Mouse (Mus musculus): Measurements from ENCODE around the gene Krtap28-13. TPM values are rescaled to one million over a fixed set of nuclear protein-coding genes. Genes with fewer than 3 reads are reported as not detected.

The Krtap28-13 gene
- polyA plus RNA-seq, 1 experiment from 2014 or later = not detected

DNA sequence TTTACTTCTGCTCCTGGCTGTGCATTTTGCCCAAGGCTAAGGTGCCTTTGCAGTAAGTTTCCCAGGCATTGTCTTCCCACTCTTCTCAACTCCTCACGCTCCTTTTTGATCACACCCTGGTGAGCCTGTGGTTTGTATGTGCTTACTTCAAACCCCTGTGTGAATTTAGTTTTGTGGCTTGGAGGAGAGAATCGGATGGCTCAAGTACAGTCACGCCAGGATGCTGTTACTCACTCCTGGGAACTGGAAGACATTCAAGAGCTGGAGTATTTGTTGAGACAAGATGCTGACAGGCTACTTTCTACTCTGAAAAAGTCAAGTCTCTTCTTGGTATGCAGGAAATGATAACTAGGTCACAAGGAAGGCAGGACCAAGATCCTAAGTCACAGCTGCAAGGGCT, 30.5 kb downstream of the Krtap28-13 start:
- peak; percentile 83 for ATAC-seq
- DNase-seq (ENCODE audit: low read depth, low spot score) = peak; percentile 81
- no peak for TF ChIP-seq CTCF (IDR thresholded peaks at IDR 0.05)
- H3K27me3 ChIP-seq = no peaks in the 10 kb centered on the region
- ChIA-PET CTCF (interaction anchor here (1.3 kb wide), 2 partner anchors 15 to 27 kb away, joined by 3 to 5 read pairs; no protein-coding TSS in a partner anchor), POLR2A (no interaction called here)
- in situ Hi-C loops (cut with MboI; ENCODE audit: low pct_unique_long_range_greater_than_20kb) = no loop called here

- POLR2A ChIA-PET = no interaction called here
- in situ Hi-C loops (cut with MboI; ENCODE audit: low pct_unique_long_range_greater_than_20kb) = no loop called here
- ATAC-seq (no peak), DNase-seq (ENCODE audit: low read depth, low spot score) (no peak)
- no peaks in the 10 kb centered on the region for H3K27me3 ChIP-seq
- CTCF ChIA-PET = interaction anchor here (1.0 to 2.4 kb wide), 7 partner anchors 10 to 53 kb away, joined by 3 to 8 read pairs (median 4); no protein-coding TSS in a partner anchor
- no peak for TF ChIP-seq CTCF (IDR thresholded peaks at IDR 0.05)
Observed at GRCm38 (mm10) chr1:83096935-83097334, 36.2 kb downstream of the Krtap28-13 start.

- ATAC-seq (no peak), DNase-seq (ENCODE audit: low read depth, low spot score) (no peak)
- in situ Hi-C loops (cut with MboI; ENCODE audit: low pct_unique_long_range_greater_than_20kb) = no loop called here
- CTCF ChIA-PET = interaction anchor here (0.7 to 2.4 kb wide), 10 partner anchors 10 to 34 kb away, joined by 3 to 9 read pairs (median 4); no protein-coding TSS in a partner anchor
- no peak for TF ChIP-seq CTCF (IDR thresholded peaks at IDR 0.05)
- POLR2A ChIA-PET = interaction anchor here (0.8 to 1.2 kb wide), 3 partner anchors 10 to 17 kb away, joined by 3 to 6 read pairs (median 3); no protein-coding TSS in a partner anchor
- no peaks in the 10 kb centered on the region for H3K27me3 ChIP-seq
Observed at GRCm38 (mm10) chr1:83099160-83099559, 38.4 kb downstream of the Krtap28-13 start.

DNA sequence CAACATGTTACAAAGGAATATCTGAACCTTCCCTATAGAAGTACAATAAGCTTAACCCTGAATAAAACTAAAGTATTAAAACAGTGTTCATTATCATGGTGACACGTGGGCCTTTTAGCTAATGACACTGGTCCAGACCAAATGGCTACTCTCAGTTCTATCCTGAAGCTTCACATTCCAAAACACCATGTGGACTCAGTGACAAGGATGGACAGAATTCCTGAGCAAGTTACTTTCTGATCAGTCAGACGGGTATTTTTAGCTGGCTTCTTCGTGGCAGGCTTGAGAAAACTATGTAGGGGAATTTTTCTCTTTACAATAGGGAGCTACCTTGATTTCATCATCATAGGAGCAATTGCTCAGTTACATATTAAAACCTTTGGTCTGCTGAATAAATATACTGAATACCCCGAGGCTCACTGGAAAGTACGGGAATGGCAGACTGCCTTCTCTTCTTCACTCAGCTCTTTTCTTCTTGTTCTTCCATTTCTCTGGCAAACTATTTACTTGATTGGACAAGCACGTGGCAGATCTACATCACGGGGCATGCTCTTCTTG, 38.9 kb downstream of the Krtap28-13 start:
- DNase-seq (ENCODE audit: low read depth, low spot score) (peak; percentile 83), ATAC-seq (peak; percentile 97)
- no peak for TF ChIP-seq CTCF (IDR thresholded peaks at IDR 0.05)
- POLR2A ChIA-PET = interaction anchor here (0.8 to 1.2 kb wide), 3 partner anchors 11 to 17 kb away, joined by 3 to 6 read pairs (median 3); no protein-coding TSS in a partner anchor
- CTCF ChIA-PET = interaction anchor here (0.7 to 2.3 kb wide), 10 partner anchors 11 to 36 kb away, joined by 3 to 9 read pairs (median 4); no protein-coding TSS in a partner anchor
- H3K27me3 ChIP-seq = no peaks in the 10 kb centered on the region
- in situ Hi-C loops (cut with MboI; ENCODE audit: low pct_unique_long_range_greater_than_20kb) = no loop called here

DNA sequence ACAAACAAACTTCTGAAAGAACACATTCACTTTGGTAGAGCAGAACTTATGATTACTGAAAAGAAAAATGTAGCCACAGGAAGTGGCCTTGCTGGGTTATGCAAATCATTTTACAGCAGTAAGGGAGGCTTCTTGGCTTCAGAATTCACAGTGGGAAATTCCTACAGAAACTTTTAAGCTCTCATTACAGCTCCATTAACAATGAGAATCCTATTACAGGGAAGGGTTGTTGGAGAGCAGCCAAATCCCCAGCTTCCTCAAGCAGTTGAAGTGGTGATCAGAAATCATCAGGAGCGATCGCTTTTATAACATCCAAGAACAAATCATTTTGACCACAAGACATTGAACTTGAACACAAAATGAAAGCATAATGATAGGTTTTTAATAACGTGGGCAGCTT, 41.2 kb downstream of the Krtap28-13 start:
- no peaks in the 10 kb centered on the region for H3K27me3 ChIP-seq
- ChIA-PET CTCF (interaction anchor here (0.9 to 1.2 kb wide), 4 partner anchors 9 to 37 kb away, joined by 3 to 5 read pairs (median 4); no protein-coding TSS in a partner anchor), POLR2A (no interaction called here)
- no peak for TF ChIP-seq CTCF (IDR thresholded peaks at IDR 0.05)
- ATAC-seq (no peak), DNase-seq (ENCODE audit: low read depth, low spot score) (no peak)
- in situ Hi-C loops (cut with MboI; ENCODE audit: low pct_unique_long_range_greater_than_20kb) = no loop called here

DNA sequence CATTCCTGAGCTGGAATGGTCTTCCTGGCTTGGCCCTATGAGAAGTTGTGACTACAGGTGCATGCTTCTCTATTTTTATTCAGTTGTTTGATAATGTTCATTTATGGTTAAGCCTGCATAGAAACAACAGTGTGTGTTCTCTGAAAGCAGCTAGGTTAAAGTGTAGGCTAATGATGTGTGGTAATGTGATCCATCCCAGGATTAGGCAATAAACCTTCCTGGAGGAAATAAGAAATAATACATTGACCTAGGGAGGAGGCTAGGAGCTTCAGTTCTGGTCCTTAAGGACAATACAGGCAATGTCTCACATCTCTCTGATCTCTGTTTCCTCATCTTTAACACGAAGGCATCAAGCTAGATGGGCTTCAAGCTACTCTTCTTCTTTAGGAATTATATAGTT, 44.7 kb downstream of the Krtap28-13 start:
- in situ Hi-C loops (cut with MboI; ENCODE audit: low pct_unique_long_range_greater_than_20kb) = no loop called here
- ATAC-seq = peak; percentile 35

GRCm38 (mm10) chr1:83107410-83107978, 46.8 kb downstream of the Krtap28-13 start:
- in situ Hi-C loops (cut with MboI; ENCODE audit: low pct_unique_long_range_greater_than_20kb) = no loop called here
- CTCF ChIA-PET = interaction anchor here (1.1 to 1.3 kb wide), 2 partner anchors 12 to 31 kb away, joined by 3 to 4 read pairs; no protein-coding TSS in a partner anchor

More for the DNA sequence above, 44.7 kb downstream of the Krtap28-13 start:
- ChIA-PET POLR2A (interaction anchor here (0.8 kb wide), 1 partner anchor 132 kb away, joined by 4 read pairs; no protein-coding TSS in a partner anchor), CTCF (interaction anchor here (0.7 kb wide), 1 partner anchor 17 kb away, joined by 3 read pairs; no protein-coding TSS in a partner anchor)
- DNase-seq (ENCODE audit: low read depth, low spot score) = no peak
- no peaks in the 10 kb centered on the region for H3K27me3 ChIP-seq
- TF ChIP-seq CTCF (IDR thresholded peaks at IDR 0.05) = no peak

GRCm38 (mm10) chr1:83110992-83111391, 50.3 kb downstream of the Krtap28-13 start:
- no peaks in the 10 kb centered on the region for H3K27me3 ChIP-seq
- POLR2A ChIA-PET = no interaction called here
- CTCF ChIA-PET = interaction anchor here (0.8 to 1.0 kb wide), 2 partner anchors 10 to 11 kb away, joined by 3 read pairs; no protein-coding TSS in a partner anchor
- ATAC-seq (no peak), DNase-seq (ENCODE audit: low read depth, low spot score) (no peak)
- no peak for TF ChIP-seq CTCF (IDR thresholded peaks at IDR 0.05)
- in situ Hi-C loops (cut with MboI; ENCODE audit: low pct_unique_long_range_greater_than_20kb) = no loop called here

More at GRCm38 (mm10) chr1:83107410-83107978, 46.8 kb downstream of the Krtap28-13 start:
- no peak for TF ChIP-seq CTCF (IDR thresholded peaks at IDR 0.05)
- POLR2A ChIA-PET = no interaction called here
- no peaks in the 10 kb centered on the region for H3K27me3 ChIP-seq
- ATAC-seq (no peak), DNase-seq (ENCODE audit: low read depth, low spot score) (no peak)

Other genes with a start within 250 kb of the Krtap28-13 start
- 58.7 TPM for gene Agfg1, start 221.4 kb upstream of the Krtap28-13 start, polyA plus RNA-seq (2021)
- gene A030005L19Rik, start 147.6 kb upstream of the Krtap28-13 start, polyA plus RNA-seq (2021) = not detected
- not detected for gene A030014E15Rik, start 136.0 kb upstream of the Krtap28-13 start, polyA plus RNA-seq (2021)
- not detected for gene Gm6217, start 129.5 kb upstream of the Krtap28-13 start, polyA plus RNA-seq (2021)
- gene A030003K21Rik, start 117.5 kb upstream of the Krtap28-13 start, polyA plus RNA-seq (2021) = not detected
- gene Gm7544, start 104.9 kb upstream of the Krtap28-13 start, polyA plus RNA-seq (2021) = not detected
- not detected for gene Gm47955, start 100.6 kb upstream of the Krtap28-13 start, polyA plus RNA-seq (2021)
- gene Gm47959, start 60.4 kb upstream of the Krtap28-13 start, polyA plus RNA-seq (2021) = not detected
- 0.05 TPM for gene Slc19a3, start 22.5 kb upstream of the Krtap28-13 start, polyA plus RNA-seq (2021)
- not detected for gene Krtap28-10, start 18.4 kb upstream of the Krtap28-13 start, polyA plus RNA-seq (2021)
- not detected for gene Gm47969, start 16.0 kb upstream of the Krtap28-13 start, polyA plus RNA-seq (2021)
- not detected for gene A030005K14Rik, start 1.6 kb upstream of the Krtap28-13 start, polyA plus RNA-seq (2021)
- 2.6 TPM for gene Ccl20, start 55.8 kb downstream of the Krtap28-13 start, polyA plus RNA-seq (2021)
- 0.27 TPM for gene Daw1, start 98.8 kb downstream of the Krtap28-13 start, polyA plus RNA-seq (2021)